Mouse (Mus musculus) urinary bladder, postnatal 14 days (tissue): ENCODE measurements around the gene Lhx4.

Source experiments
- DNase-seq: peaks from one replicate; pipeline ENCODE4 v3.0.0; 2021; ENCODE audit warnings: low spot score

The Lhx4 gene

GRCm38 (mm10) chr1:155703191-155703680 is 48.2 kb downstream of the Lhx4 start:
- DNase-seq = no peak

GRCm38 (mm10) chr1:155700886-155701285 is 50.6 kb downstream of the Lhx4 start:
- DNase-seq = no peak

- no peak for DNase-seq
Observed at GRCm38 (mm10) chr1:155698373-155699159, 52.9 kb downstream of the Lhx4 start.

- DNase-seq = no peak
Observed at GRCm38 (mm10) chr1:155693443-155693842, 58.0 kb downstream of the Lhx4 start.

- no peak for DNase-seq
Observed at GRCm38 (mm10) chr1:155693026-155693425, 58.5 kb downstream of the Lhx4 start.

GRCm38 (mm10) chr1:155692230-155692629 is 59.3 kb downstream of the Lhx4 start:
- DNase-seq = no peak

GRCm38 (mm10) chr1:155689558-155689957 is 61.9 kb downstream of the Lhx4 start:
- DNase-seq = no peak

- DNase-seq = no peak
Observed at GRCm38 (mm10) chr1:155689141-155689540, 62.3 kb downstream of the Lhx4 start.

- DNase-seq = peak; percentile 7
Observed at GRCm38 (mm10) chr1:155686816-155687215, 64.7 kb downstream of the Lhx4 start.

- DNase-seq = no peak
Observed at GRCm38 (mm10) chr1:155681116-155681799, 70.2 kb downstream of the Lhx4 start.

GRCm38 (mm10) chr1:155675570-155675969 is 75.9 kb downstream of the Lhx4 start:
- DNase-seq = no peak

- no peak for DNase-seq
Observed at GRCm38 (mm10) chr1:155663994-155664393, 87.5 kb downstream of the Lhx4 start.

GRCm38 (mm10) chr1:155656321-155656720 is 95.2 kb downstream of the Lhx4 start:
- no peak for DNase-seq

- DNase-seq = no peak
Observed at GRCm38 (mm10) chr1:155654961-155655360, 96.5 kb downstream of the Lhx4 start.

- DNase-seq = peak; percentile 8
Observed at GRCm38 (mm10) chr1:155650121-155650846, 101.2 kb downstream of the Lhx4 start.
